Mouse (Mus musculus) right cerebral cortex, postnatal 36 days (tissue): Measurements from ENCODE around the gene Itpr1.

Source experiments
- DNase-seq, 2 experiments: peaks; one replicate each; pipeline ENCODE4 v3.0.0; 2022; ENCODE audit warnings: low spot score in 2 of 2, mixed read lengths in 1 of 2

The Itpr1 gene

GRCm38 (mm10) chr6:108379041-108379440, 166.1 kb downstream of the Itpr1 start:
- no peak for DNase-seq

GRCm38 (mm10) chr6:108380209-108380608, 167.3 kb downstream of the Itpr1 start:
- DNase-seq: no peak

- no peak for DNase-seq
These were observed 177.9 kb downstream of the Itpr1 start for GRCm38 (mm10) chr6:108390624-108391324.

- no peak for DNase-seq
These were observed 180.2 kb downstream of the Itpr1 start for GRCm38 (mm10) chr6:108393131-108393530.

GRCm38 (mm10) chr6:108397956-108398355, 185.1 kb downstream of the Itpr1 start:
- no peak for DNase-seq

GRCm38 (mm10) chr6:108401412-108401955, 188.6 kb downstream of the Itpr1 start:
- DNase-seq: no peak

GRCm38 (mm10) chr6:108404736-108405135, 191.8 kb downstream of the Itpr1 start:
- DNase-seq: no peak

GRCm38 (mm10) chr6:108408053-108408452, 195.2 kb downstream of the Itpr1 start:
- DNase-seq: no peak

- DNase-seq: no peak
These were observed 195.8 kb downstream of the Itpr1 start for GRCm38 (mm10) chr6:108408726-108409125.

- no peak for DNase-seq
These were observed 197.9 kb downstream of the Itpr1 start for GRCm38 (mm10) chr6:108410771-108411170.

GRCm38 (mm10) chr6:108411201-108411600, 198.3 kb downstream of the Itpr1 start:
- DNase-seq: no peak

GRCm38 (mm10) chr6:108413006-108413405, 200.1 kb downstream of the Itpr1 start:
- DNase-seq: no peak

GRCm38 (mm10) chr6:108413593-108413992, 200.7 kb downstream of the Itpr1 start:
- no peak for DNase-seq

- DNase-seq: no peak
These were observed 203.0 kb downstream of the Itpr1 start for GRCm38 (mm10) chr6:108415847-108416246.

- peak; percentile 50 to 53 for DNase-seq
These were observed 204.6 kb downstream of the Itpr1 start for GRCm38 (mm10) chr6:108417508-108417907.

GRCm38 (mm10) chr6:108418218-108418617, 205.3 kb downstream of the Itpr1 start:
- DNase-seq: no peak

- no peak for DNase-seq
These were observed 212.1 kb downstream of the Itpr1 start for GRCm38 (mm10) chr6:108424749-108425584.

GRCm38 (mm10) chr6:108426789-108427188, 213.9 kb downstream of the Itpr1 start:
- peak; percentile 87 to 91 for DNase-seq

GRCm38 (mm10) chr6:108428383-108428782, 215.5 kb downstream of the Itpr1 start:
- DNase-seq: no peak

GRCm38 (mm10) chr6:108429950-108430349, 217.1 kb downstream of the Itpr1 start:
- DNase-seq: no peak

GRCm38 (mm10) chr6:108431193-108431592, 218.3 kb downstream of the Itpr1 start:
- DNase-seq: no peak

GRCm38 (mm10) chr6:108432836-108433235, 219.9 kb downstream of the Itpr1 start:
- no peak for DNase-seq

GRCm38 (mm10) chr6:108434816-108435215, 221.9 kb downstream of the Itpr1 start:
- no peak for DNase-seq
